Mouse (Mus musculus): ENCODE measurements around the gene Snd1. TPM values are rescaled to one million over a fixed set of nuclear protein-coding genes. Genes with fewer than 3 reads are reported as not detected.

Snd1 gene
- total RNA-seq, 4 experiments from 2014 or later = 101 to 116 (median 115) TPM

DNA sequence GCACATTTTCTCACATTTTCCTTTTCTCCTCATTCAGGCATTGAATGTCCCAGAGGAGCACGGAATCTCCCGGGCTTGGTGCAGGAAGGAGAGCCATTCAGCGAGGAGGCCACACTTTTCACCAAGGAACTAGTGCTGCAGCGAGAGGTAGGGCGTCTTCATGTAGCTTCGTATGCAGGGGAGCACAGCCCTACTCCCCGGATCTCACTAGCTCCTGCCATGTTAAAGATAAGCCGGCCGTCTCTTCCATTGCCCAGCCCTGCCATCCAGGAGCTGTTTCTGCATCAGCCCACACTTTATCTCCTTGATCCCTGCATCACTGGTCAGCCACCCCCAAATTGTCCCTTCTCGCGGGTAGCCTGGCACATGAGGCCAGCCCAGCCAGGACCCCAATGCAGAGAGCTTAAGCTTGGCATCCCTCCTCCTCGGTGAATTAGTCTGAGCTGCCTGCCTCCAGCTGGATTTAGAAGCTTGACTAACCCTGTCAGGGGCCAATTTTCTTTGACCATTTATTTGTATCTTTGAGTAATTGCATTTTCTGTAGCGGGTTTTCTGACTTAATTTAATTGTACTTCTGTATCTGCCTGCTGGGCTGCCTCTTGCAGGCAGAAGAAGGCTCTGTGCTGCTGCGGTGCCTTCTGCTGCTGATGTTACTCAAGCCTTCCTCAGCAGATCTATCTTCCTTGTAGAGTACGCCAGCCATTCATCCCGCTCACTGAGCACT is 321.0 kb downstream of the Snd1 start:
- DNase-seq (ENCODE audit: low spot score in 2 of 2) = no peak

DNA sequence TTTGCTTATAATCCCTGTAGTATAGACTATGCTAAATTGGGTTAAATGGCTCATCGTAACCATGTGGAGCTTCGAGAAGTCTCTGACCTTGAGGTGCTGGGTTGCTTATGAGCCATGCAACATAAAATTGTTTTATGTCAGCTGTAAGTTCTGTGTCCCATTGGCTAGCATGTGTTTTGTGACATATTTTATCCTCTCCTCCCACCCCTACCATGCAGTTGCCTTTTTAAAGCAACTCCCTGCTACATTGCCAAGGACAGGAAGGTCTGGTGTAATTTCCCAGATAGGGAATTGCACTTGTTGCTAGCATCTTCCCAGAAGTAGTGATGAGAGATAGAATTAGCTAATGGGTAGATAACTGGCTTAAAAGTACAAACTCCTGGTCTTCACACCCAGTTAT is 324.9 kb downstream of the Snd1 start:
- no peak for DNase-seq (ENCODE audit: low spot score in 2 of 2)

- peak; percentile 67 to 69 for DNase-seq (ENCODE audit: low spot score in 2 of 2)
These were observed 326.0 kb downstream of the Snd1 start for GRCm38 (mm10) chr6:28800976-28801375.

- no peak for DNase-seq (ENCODE audit: low spot score in 2 of 2)
These were observed 328.8 kb downstream of the Snd1 start for GRCm38 (mm10) chr6:28803678-28804279.

DNA sequence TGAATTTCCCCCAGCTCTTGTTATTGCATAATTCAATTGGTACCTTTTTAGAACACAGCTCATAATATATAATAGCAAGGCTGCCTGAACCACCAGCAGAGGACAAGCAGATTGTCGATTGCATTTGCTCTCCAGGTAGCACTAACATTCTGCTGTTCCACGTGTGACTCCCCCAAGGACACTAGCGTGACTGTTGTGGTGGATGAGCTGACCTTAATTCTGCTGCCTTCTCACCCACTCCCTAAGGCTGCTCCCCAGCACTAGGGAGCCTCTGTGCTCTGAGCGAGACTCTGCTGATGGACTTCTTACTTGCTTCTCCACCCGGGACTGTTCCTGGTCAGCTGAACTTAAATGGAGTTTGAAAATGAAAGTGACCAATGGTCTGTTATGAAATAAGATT is 329.8 kb downstream of the Snd1 start:
- DNase-seq (ENCODE audit: low spot score in 2 of 2) = no peak

- DNase-seq (ENCODE audit: low spot score in 2 of 2) = peak in 1 of 2 experiments; percentile 56
These were observed 338.1 kb downstream of the Snd1 start for GRCm38 (mm10) chr6:28813057-28813456.

DNA sequence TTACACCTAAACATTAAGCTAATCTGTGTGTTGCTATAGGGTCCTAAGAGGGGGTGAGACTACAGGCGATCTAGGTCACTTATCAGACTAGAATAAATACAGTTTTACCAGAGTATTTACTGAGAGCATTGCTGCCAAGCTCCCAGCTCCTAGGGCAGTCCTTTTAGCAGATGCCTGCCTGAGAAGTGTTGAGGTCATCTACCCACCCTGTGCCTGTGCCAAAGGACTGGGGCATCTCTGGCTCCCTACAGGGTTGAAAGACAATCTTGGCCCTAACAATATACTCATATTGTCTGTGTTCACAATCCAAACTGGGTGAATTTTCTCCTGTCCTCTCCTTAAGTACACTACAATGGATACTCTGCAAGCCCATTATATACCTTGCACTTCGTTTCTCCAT is 340.0 kb downstream of the Snd1 start:
- DNase-seq (ENCODE audit: low spot score in 2 of 2) = no peak

- DNase-seq (ENCODE audit: low spot score in 2 of 2) = peak; percentile 72 to 76
These were observed 342.1 kb downstream of the Snd1 start for GRCm38 (mm10) chr6:28817039-28817438.

- no peak for DNase-seq (ENCODE audit: low spot score in 2 of 2)
These were observed 344.8 kb downstream of the Snd1 start for GRCm38 (mm10) chr6:28819509-28820358.

DNA sequence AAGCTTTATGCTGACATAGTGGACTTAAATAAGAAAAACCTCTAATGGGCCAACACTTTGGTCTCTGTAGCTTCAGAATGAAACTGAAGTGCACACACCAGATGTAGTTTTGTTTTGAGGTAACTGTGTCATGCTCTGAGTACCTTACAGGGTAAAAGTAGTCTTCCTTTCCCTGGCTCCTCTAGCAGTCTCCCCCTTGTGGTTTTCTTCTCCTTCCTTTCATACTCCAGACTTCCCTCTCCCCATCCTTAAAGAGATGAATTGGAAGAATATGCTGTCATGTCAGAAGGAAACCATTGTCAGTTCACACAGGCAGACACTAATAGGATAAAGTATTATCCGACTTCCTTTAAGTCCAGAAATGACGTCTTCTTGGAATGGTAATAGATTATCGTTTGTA is 347.4 kb downstream of the Snd1 start:
- DNase-seq (ENCODE audit: low spot score in 2 of 2) = no peak

GRCm38 (mm10) chr6:28823375-28823774 is 348.4 kb downstream of the Snd1 start:
- no peak for DNase-seq (ENCODE audit: low spot score in 2 of 2)

DNA sequence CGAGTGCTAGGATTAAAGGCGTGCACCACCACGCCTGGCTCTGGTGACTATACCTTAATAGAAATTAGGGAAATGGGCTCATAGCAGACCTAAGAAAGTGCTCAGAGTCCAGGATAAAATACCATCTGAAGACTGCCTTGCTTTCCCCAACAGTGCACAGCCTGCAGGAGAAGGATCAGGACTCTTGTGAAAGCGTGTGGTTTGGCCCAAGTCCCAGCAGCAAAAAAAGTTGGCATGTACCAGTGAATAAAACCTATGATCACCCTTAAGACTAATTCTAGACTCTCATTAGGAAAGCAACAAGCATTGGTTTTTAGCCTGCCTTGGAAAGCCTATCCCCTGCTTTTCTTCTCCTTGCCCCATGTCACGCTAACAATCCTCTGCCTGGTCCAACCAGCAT is 348.9 kb downstream of the Snd1 start:
- DNase-seq (ENCODE audit: low spot score in 2 of 2) = no peak

DNA sequence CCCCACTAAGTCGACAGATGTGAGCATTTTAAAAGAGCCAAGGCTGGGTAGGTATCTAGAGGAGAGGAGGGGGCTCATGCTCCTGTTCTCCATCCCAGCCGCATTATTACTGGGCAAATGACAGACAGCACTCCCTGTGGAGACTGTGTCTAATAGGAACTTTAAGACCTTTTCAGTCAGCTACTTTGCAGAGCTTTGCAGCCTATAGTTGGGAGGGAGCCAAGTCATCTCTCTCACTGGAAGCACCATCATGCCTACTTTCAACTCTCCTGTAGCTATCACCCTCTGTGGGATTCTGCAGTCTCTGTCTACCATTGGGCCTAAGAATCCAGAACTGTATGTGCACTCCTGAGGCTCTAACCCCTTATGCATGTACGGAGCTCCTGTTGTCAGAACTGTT is 351.0 kb downstream of the Snd1 start:
- DNase-seq (ENCODE audit: low spot score in 2 of 2) = no peak

- DNase-seq (ENCODE audit: low spot score in 2 of 2) = no peak
These were observed 351.9 kb downstream of the Snd1 start for GRCm38 (mm10) chr6:28826689-28827389.

DNA sequence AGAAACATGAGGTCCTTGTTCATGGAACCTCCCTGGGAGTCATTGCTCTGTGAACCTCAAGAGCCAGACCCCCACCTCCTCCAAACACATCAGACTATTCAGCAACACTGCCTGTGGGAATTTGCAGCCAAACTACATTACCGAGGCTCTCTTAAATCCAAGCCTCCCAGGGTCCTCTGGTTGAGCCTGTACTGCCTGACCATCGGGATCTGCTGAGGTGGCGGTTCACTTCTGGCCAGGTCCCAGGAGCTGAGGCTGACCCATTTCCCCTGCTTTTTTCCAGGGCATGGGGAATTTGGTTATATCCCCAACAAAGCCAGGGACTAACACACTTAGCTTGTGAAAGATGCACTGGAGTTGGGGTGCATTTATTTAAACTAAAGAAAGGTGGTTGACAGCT is 352.6 kb downstream of the Snd1 start:
- DNase-seq (ENCODE audit: low spot score in 2 of 2) = no peak

DNA sequence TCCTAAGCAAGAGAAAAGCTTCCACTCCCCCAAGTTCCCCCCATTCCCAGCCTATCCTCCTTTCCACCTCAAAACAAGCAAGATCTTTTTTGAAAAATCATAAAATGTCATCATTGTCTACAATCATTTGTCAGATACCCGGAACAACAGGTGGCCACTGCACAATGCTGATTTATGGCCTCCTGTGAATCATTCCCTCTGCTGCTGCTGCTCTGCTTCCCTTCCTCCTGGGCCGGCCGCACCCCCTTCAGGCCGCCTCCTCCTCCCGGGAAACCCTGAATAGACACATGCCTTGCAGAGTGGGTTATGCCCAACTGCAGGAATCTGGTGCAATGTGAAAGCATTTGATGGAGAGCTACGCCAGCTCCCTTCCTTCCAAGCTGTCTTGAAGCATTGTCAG is 353.7 kb downstream of the Snd1 start:
- DNase-seq (ENCODE audit: low spot score in 2 of 2) = peak; percentile 67 to 81

DNA sequence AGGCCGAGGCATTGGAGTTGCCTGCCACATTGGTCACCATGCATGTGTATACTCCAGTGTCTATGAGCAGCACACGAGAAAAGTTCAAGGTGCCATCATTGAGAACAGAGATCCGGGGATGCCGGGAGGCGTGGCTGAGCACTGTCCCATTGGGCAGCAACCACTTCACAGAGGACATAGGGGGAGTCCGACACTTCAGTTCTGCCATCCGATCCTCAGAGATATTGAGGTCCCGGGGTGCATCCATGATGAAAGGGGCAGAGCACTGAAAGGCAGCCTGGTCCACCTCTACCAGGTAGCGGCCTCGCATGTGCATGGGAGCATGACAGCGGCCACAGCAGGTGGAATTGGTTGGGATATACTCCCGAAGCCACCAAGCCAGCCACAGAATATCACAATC is 355.4 kb downstream of the Snd1 start:
- DNase-seq (ENCODE audit: low spot score in 2 of 2) = no peak

DNA sequence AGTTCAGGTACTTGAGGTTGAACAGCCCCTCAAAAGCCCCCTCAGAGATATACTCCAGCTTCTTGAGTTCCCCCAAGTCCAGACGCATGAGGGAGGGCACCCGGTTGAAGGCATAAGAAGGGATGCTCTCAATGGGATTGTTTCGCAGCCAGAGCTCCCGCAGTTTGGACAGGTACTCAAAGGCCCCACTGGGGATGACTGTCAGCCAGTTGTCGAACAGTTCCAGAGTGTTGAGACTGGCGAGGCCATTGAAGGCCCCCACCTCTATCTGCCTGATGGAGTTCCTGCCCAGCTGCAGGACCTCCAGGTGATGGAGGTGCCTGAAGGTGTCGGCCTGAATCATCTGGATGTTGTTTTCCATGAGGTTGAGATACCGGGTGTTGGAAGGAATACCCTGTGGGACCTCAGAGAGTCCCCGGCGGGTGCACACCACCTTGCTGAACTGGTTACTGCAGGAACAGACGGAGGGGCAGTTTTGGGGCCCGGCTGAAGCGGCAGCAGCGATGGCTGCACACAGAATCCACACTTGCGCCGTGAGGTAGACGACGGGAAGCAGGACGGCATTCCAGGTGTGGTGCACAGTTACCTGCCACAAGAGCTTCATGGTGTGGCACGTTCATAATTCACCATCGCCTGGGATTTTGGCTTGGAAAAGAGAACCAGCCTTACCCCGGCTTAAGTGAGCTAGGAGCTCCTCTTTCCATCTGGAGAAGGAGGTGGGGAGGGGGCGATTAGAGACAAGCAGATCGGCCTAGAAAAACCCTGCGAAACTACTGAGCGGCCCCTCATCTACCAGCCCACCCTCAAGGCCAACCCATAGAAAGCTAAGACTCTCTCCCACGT is 356.3 kb downstream of the Snd1 start, which contains the start of gene Lrrc4:
Lrrc4 (minus strand) TSS at position 737 of the 843 bp plus-strand sequence.
- no peak for DNase-seq (ENCODE audit: low spot score in 2 of 2)

GRCm38 (mm10) chr6:28831854-28832750 is 357.2 kb downstream of the Snd1 start:
- DNase-seq (ENCODE audit: low spot score in 2 of 2) = no peak
